Mouse (Mus musculus): ENCODE results near the gene Tars. TPM values are rescaled to one million over a fixed set of nuclear protein-coding genes. Genes with fewer than 3 reads are reported as not detected.

Tars gene
- total RNA-seq, 2 experiments from 2014 or later: 24.5 to 27.3 TPM

GRCm38 (mm10) chr15:11369572-11369971 lies 29.9 kb downstream of the Tars start:
- no peak for DNase-seq
- intact Hi-C loops (cut with DNase I): no loop called here

- peak in 1 of 2 experiments; percentile 29 for DNase-seq
- intact Hi-C loops (cut with DNase I): no loop called here
Observed at GRCm38 (mm10) chr15:11364795-11365194, 34.7 kb downstream of the Tars start.

GRCm38 (mm10) chr15:11364112-11364511 lies 35.4 kb downstream of the Tars start:
- intact Hi-C loops (cut with DNase I): no loop called here
- DNase-seq: no peak

DNA sequence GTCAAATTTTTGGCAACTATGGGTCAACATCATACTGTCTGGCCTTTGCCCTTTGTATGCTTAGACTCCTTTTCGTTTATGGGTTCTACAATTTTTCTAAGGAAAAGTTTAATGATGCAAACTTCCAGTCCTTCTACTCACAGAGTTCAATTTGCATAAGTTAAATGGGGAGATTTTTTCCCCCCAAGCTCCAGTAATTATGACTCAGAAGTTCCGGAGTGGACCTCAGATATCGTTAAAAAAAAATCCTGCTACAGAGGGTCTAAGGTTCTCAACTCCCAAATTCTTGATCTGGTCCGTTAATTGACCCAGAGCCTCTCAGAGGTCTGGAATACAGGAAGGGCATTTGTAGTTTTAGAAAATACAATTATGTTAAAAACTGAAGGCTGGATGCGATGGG lies 37.6 kb downstream of the Tars start:
- no peak for DNase-seq
- intact Hi-C loops (cut with DNase I): no loop called here

DNA sequence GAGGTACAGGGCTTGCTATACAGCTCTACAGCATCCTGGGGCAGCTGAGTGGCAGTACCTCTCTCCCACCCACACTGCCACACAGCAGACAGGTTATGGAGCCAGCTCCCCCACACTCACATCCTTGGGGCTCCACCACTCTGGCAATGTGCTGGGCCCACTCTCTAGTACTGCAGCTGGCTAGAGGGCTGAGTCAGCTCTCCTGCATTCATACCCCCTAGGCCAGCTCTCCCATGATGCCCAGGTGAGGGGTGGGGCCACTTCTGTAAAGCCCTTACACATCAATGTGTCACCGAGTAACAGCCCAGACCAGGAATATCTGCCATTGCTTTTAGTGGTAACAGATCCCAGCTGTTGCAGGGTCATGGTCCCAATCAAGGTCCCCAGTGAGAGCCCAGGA lies 38.6 kb downstream of the Tars start:
- intact Hi-C loops (cut with DNase I): no loop called here
- no peak for DNase-seq

DNA sequence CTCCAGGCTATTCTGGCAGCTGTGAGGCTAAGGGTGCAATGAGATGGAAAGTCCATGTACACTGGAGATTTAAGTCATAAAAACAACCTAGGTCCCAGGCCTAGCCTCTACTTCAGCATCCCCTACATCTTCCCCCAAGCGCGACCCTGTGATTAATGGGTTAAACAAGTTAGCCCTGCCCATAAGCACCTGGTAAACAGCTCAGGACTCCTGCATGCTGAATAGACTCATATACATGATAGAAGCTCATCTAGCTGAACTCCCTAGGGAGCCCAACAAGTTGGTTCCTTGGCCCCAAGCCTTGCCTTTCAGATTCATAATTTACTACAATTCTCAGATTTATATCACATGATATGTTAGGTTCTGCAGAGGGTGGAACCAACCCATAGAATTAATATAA lies 42.0 kb downstream of the Tars start:
- intact Hi-C loops (cut with DNase I): no loop called here
- DNase-seq: no peak

DNA sequence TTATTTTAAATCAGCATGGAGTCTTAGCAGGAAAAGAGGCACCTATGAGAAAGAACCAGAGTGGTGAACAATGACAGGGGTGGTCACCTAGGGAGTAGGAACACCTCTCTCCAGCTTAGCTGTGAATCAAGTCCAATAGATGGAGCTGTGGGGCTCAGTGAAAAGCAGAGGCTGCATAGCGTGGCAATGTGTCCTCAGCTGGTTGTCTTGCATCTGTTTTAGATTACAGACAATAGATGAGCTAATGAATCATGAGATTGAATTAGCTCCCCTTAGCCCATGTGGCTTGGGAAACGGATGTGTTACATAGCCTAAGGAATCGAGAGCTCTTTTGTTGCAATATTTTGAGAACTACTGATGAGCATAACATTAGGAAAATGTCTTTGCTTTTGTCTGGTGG lies 43.6 kb downstream of the Tars start:
- DNase-seq: no peak
- intact Hi-C loops (cut with DNase I): no loop called here

- intact Hi-C loops (cut with DNase I): no loop called here
- DNase-seq: no peak
Observed at GRCm38 (mm10) chr15:11339467-11340180, 59.8 kb downstream of the Tars start.

All from gastrocnemius, postnatal 36 days (tissue).